Mouse (Mus musculus) heart, embryonic 11.5 days (tissue): ENCODE data around the gene Icam5. TPM values are rescaled to one million over a fixed set of nuclear protein-coding genes. Genes with fewer than 3 reads are reported as not detected.

Experiments used
- ATAC-seq: fragments of 200-750 bp; cut with Nextera tagmentation; replicated peaks from 2 replicates; pipeline ENCODE4 v1.8.0; 2017; ENCODE audit warnings: moderate library complexity; ENCODE audit not compliant: insufficient number of reproducible peaks, low FRiP score, low TSS enrichment
- H3K27ac ChIP-seq: fragments of 300-500 bp; sonication (generic); 2 replicates; pipeline ENCODE4 v1.5.1; 2014; ENCODE audit warnings: mild to moderate bottlenecking, low read depth, low read length
- H3K27me3 ChIP-seq: fragments of 300-500 bp; sonication (generic); 2 replicates; pipeline ENCODE4 v1.6.1; 2014; ENCODE audit warnings: mild to moderate bottlenecking, low read length, mixed read lengths; ENCODE audit not compliant: control insufficient read depth, insufficient read depth
- H3K36me3 ChIP-seq: fragments of 300-500 bp; sonication (generic); 2 replicates; pipeline ENCODE4 v1.6.1; 2014; ENCODE audit warnings: mild to moderate bottlenecking, low read length, moderate library complexity, mixed read lengths; ENCODE audit not compliant: control insufficient read depth, insufficient read depth
- H3K4me1 ChIP-seq: fragments of 300-500 bp; sonication (generic); 2 replicates; pipeline ENCODE4 v1.6.1; 2014; ENCODE audit warnings: low read length; ENCODE audit not compliant: control insufficient read depth, insufficient read depth
- H3K4me2 ChIP-seq: fragments of 300-500 bp; sonication (generic); 2 replicates; pipeline ENCODE4 v1.6.1; 2014; ENCODE audit warnings: mild to moderate bottlenecking, moderate library complexity
- H3K4me3 ChIP-seq: fragments of 300-500 bp; sonication (generic); 2 replicates; pipeline ENCODE4 v1.5.1; 2014; ENCODE audit warnings: low read depth, low read length
- H3K9ac ChIP-seq: fragments of 300-500 bp; sonication (generic); 2 replicates; pipeline ENCODE4 v1.6.1; 2014; ENCODE audit warnings: mild to moderate bottlenecking, low read depth, low read length, moderate library complexity
- H3K9me3 ChIP-seq: fragments of 300-500 bp; sonication (generic); replicated peaks from 2 replicates; pipeline ENCODE4 v1.6.1; 2016; ENCODE audit warnings: low read length; ENCODE audit not compliant: control insufficient read depth
- WGBS: fragments of 180-500 bp; shearing (Covaris S2); extraction: QIAGEN DNeasy Blood & Tissue Kit; methylation state at CpG from one replicate; pipeline ENCODE4 v1.1.7; 2014; ENCODE audit not compliant: insufficient replicate concordance; 5-methylcytosine and 5-hydroxymethylcytosine counted together
- polyA plus RNA-seq: library from polyadenylated mRNA; unstranded; fragments of >200 nt; fragmentation: Nextera tagmentation; extraction: Ambion mirVana; gene quantifications from 2 replicates; pipeline ENCODE4 v1.2.1, GENCODE M21; 2014

Gene Icam5
- not detected in 2 replicates for polyA plus RNA-seq

DNA sequence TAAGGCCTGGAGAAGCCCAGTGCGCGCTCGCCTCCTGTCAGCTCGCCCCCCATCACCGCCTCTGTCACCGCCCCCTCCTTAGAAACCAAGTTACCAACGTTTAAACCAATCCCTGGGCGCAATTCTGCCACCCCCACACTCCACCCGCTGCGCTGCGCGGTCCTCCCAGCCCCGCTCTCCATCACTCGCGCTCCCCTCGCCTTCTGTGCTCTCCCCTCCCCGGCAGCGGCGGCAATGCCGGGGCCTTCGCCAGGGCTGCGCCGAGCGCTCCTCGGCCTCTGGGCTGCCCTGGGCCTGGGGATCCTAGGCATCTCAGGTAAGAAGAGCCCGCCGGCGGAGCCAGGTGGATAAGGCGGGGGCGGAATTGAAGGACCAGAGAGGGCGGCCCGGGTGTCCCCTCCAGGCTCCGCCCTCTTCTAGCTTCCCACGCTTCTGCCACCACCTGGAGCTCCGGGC lies at the start of gene Icam5:
Icam5 (plus strand) TSS at position 178 of the 456 bp plus-strand sequence.
- WGBS, result under 1% methylated on average over 35 of the region's 35 CpGs
- Histone ChIP-seq H3K27me3 (peaks cover 79% of the 10 kb centered on the region), H3K9me3 (no peaks in the 10 kb centered on the region), H3K4me3 (peak within 1 kb of the TSS; percentile 56), H3K4me1 (peaks cover 43% of the 10 kb centered on the region), H3K36me3 (no peaks in the 10 kb centered on the region), H3K9ac (peak within 1 kb of the TSS; percentile 67; the same call in 1 of the 2 replicates), H3K4me2 (peak within 1 kb of the TSS; percentile 94), H3K27ac (0 out of 2 replicates have a peak within 1 kb of the TSS, but pooled peaks have one; percentile 22)
- ATAC-seq, result no peak

GRCm38 (mm10) chr9:20982171-20982570 lies 49.7 kb upstream of the Icam5 start:
- 71% methylated on average over 3 of the region's 3 CpGs for WGBS
- Histone ChIP-seq H3K27ac (no peak overlapping the region), H3K4me2 (no peak overlapping the region), H3K9ac (no peak overlapping the region), H3K4me1 (0 out of 2 replicates have a peak, but pooled peaks cover 3% of the 10 kb centered on the region), H3K36me3 (no peaks in the 10 kb centered on the region), H3K27me3 (no peaks in the 10 kb centered on the region), H3K4me3 (no peak overlapping the region), H3K9me3 (no peaks in the 10 kb centered on the region)
- no peak for ATAC-seq

- Histone ChIP-seq H3K4me1 (0 out of 2 replicates have a peak, but pooled peaks cover 2% of the 10 kb centered on the region), H3K9ac (no peak overlapping the region), H3K27me3 (peaks cover 3% of the 10 kb centered on the region; the same call in 1 of the 2 replicates), H3K27ac (no peak overlapping the region), H3K36me3 (no peaks in the 10 kb centered on the region), H3K9me3 (no peaks in the 10 kb centered on the region), H3K4me2 (no peak overlapping the region), H3K4me3 (no peak overlapping the region)
- no peak for ATAC-seq
- WGBS, result 41% methylated on average over 5 of the region's 5 CpGs
Measured at GRCm38 (mm10) chr9:20983169-20983568, 48.7 kb upstream of the Icam5 start.

GRCm38 (mm10) chr9:20986952-20987686 lies 44.8 kb upstream of the Icam5 start:
- no peak for ATAC-seq
- no peak overlapping the region for H3K4me2 ChIP-seq
- WGBS, result 58% methylated on average over 15 of the region's 15 CpGs

DNA sequence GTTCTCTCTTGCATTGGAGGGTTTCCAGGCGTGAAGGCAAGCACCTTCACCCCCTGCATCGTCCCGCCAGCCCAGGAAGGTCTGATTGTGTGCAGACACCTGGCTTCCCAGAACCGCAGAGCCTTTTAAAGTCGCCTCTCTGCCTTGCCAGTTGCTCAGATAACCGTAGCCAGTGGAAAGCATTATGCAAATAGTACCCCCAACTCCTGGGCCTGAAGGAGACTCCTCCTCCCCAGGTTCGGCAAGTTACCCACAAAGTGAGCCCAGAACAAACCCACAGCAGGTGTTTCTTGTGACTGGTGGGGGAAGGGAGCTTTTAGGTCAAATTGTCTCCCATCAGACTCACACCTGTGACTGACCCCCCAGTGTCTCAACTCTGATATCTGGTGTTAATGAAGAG lies 43.9 kb upstream of the Icam5 start:
- ATAC-seq, result no peak
- H3K9ac ChIP-seq, result no peak overlapping the region
- no peaks in the 10 kb centered on the region for H3K36me3 ChIP-seq
- no peak overlapping the region for H3K27ac ChIP-seq
- H3K4me1 ChIP-seq, result peaks cover 6% of the 10 kb centered on the region; the same call in 1 of the 2 replicates
- H3K27me3 ChIP-seq, result peaks cover 3% of the 10 kb centered on the region; the same call in 1 of the 2 replicates
- no peaks in the 10 kb centered on the region for H3K9me3 ChIP-seq
- 15% methylated on average over 7 of the region's 7 CpGs for WGBS
- no peak overlapping the region for H3K4me3 ChIP-seq
- H3K4me2 ChIP-seq, result no peak overlapping the region

More at GRCm38 (mm10) chr9:20986952-20987686, 44.8 kb upstream of the Icam5 start:
- Histone ChIP-seq H3K4me3 (no peak overlapping the region), H3K4me1 (peaks cover 6% of the 10 kb centered on the region; the same call in 1 of the 2 replicates), H3K27me3 (peaks cover 3% of the 10 kb centered on the region; the same call in 1 of the 2 replicates), H3K9ac (no peak overlapping the region), H3K36me3 (no peaks in the 10 kb centered on the region), H3K27ac (no peak overlapping the region), H3K9me3 (no peaks in the 10 kb centered on the region)

DNA sequence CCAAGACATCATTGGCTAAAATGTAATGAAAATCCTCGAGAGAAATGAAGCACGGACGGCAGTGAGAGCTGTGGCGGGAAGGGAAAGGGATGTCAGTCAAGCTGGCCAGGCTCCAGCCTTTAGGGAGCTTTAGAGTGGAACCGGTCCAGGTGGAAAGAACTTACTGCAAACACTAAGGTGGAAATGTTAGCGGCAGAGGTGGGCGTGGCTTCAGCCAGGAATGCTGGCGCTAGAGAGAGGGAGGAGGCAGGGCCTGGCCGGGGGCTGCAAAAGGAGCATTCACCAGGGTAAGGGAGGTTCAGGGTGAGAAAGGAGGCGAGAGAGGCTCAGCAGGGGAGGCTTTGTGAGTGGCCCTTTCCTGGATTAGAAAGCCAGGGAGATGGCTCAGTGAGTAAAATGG lies 41.0 kb upstream of the Icam5 start:
- Histone ChIP-seq H3K27me3 (peaks cover 3% of the 10 kb centered on the region; the same call in 1 of the 2 replicates), H3K4me3 (peak overlapping the region; percentile 19; the same call in 1 of the 2 replicates), H3K9me3 (no peaks in the 10 kb centered on the region), H3K27ac (no peak overlapping the region), H3K4me2 (peak overlapping the region; percentile 55), H3K9ac (0 out of 2 replicates have a peak overlapping the region, but pooled peaks have one; percentile 34), H3K36me3 (no peaks in the 10 kb centered on the region), H3K4me1 (peaks cover 6% of the 10 kb centered on the region; the same call in 1 of the 2 replicates)
- ATAC-seq, result no peak
- WGBS, result 6% methylated on average over 10 of the region's 10 CpGs

DNA sequence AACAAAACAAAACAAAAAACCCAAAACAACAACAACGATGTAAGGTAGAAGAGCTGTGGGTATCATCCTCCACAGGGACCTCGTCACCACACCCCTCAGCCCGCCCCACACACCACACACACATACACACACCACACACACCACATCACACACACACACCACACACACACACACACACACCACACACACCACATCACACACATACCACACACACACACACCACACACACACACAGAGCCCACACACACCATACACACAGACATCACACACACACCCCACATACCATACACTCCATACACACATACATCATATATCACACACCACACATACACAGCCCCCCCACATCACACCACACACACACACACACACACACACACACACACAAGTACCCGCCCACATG lies 40.3 kb upstream of the Icam5 start:
- H3K36me3 ChIP-seq, result no peaks in the 10 kb centered on the region
- H3K27me3 ChIP-seq, result peaks cover 3% of the 10 kb centered on the region; the same call in 1 of the 2 replicates
- no peak overlapping the region for H3K27ac ChIP-seq
- peaks cover 6% of the 10 kb centered on the region; the same call in 1 of the 2 replicates for H3K4me1 ChIP-seq
- ATAC-seq, result no peak
- H3K9me3 ChIP-seq, result no peaks in the 10 kb centered on the region
- WGBS, result 79% methylated on average over 4 of the region's 4 CpGs
- H3K4me2 ChIP-seq, result no peak overlapping the region
- no peak overlapping the region for H3K9ac ChIP-seq
- no peak overlapping the region for H3K4me3 ChIP-seq

DNA sequence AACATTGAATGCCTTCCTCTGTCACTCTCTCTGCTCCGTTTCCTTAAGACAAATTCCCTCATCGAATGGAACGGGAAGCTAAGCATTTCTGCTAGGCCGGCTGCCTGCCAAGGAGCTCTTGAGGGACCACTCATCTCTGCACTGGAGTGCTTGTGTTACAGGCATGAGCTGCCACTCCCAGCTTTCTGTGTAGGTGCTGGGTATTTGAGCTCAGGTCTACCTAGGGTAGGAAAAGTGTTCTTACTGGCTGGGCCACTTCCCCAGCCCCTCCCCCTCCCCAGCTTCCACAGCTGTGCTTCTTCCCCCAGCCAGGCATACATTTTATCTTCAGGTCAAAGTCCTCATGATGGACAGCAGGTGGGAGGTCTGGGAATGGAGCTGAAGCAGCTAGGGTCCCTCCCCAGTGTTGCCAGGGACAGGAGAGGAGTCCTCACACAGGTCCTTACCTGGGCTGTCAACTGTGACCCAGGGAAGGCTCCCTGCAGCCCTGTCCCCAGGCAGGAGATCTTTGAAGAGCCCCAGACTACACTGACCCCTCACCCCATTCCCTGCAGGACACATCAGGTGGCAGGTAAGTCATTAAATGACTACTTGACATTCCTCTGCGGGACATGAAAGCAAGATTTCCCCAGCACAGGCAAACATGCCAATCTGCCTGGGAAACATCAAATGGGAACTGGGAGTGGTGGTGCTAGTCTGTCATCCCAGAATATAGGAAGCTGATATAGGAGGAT lies 38.5 kb upstream of the Icam5 start:
- Histone ChIP-seq H3K4me1 (peaks cover 6% of the 10 kb centered on the region; the same call in 1 of the 2 replicates), H3K4me2 (no peak overlapping the region), H3K36me3 (no peaks in the 10 kb centered on the region), H3K4me3 (no peak overlapping the region), H3K27ac (no peak overlapping the region), H3K9me3 (no peaks in the 10 kb centered on the region), H3K9ac (no peak overlapping the region), H3K27me3 (no peaks in the 10 kb centered on the region; the same call in 1 of the 2 replicates)
- WGBS, result 55% methylated on average over 5 of the region's 5 CpGs
- no peak for ATAC-seq
